Mouse (Mus musculus) adrenal gland, adult 18-20 months (tissue): ENCODE measurements around the gene Gm21833. TPM values are rescaled to one million over a fixed set of nuclear protein-coding genes. Genes with fewer than 3 reads are reported as not detected.
"Not testable (repeated sequence)": the region's sequence is repeated elsewhere in the genome, so short reads cannot be mapped to it uniquely, and the experiment has no call there.

Experiments
- DNase-seq, 2 experiments: peaks; one replicate each; pipeline ENCODE4 v3.0.0; 2021 to 2022; ENCODE audit warnings: low spot score in 2 of 2
- long read RNA-seq, 2 experiments: library from polyadenylated mRNA; stranded (forward); transcript quantifications; one replicate each; pipeline ENCODE4 v2.0.0; 2021
- total RNA-seq, 2 experiments: library from RNA; stranded (reverse); gene quantifications; 1 replicate in 1 of 2; 2 replicates in 1 of 2; pipeline ENCODE4 v1.2.3; 2021

Gene Gm21833
- total RNA-seq, result not detected
- long read RNA-seq, experiment 1, result 0 reads
- long read RNA-seq, experiment 2, result 0 reads

DNA sequence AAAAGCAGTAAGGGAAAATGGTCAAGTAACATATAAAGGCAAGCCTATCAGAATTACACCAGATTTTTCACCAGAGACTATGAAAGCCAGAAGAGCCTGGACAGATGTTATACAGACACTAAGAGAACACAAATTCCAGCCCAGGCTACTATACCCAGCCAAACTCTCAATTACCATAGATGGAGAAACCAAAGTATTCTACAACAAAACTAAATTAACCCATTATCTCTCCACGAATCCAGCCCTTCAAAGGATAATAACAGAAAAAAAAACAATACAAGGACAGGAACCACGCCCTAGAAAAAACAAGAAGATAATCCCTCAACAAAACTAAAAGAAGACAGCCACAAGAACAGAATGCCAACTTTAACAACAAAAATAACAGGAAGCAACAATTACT, at the start of gene Gm21833:
TSS of gene Gm21833 (plus strand) at position 301 of the 400 bp plus-strand sequence.
- DNase-seq, result not testable (repeated sequence)

DNA sequence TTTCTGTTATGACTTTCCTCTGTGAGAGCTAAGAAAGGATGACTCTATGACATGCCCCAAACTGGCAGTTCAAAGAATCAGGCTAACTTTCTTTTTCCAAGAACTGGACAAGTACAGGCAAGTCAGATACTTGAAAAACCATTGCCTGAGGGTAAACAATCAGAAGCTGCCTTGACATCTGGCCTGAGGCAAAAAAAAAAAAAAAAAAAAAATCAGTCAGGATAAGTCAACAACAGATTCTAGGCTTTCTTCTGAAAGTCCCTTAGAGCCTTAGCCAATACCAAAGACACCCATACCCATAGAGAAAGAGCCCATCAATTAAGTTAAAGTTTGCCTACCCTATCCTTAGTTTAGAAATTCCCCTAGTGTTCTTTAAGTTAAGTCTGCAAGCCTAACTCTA, 38.7 kb upstream of the Gm21833 start:
- no peak for DNase-seq

GRCm38 (mm10) chr16:82796489-82796888, 31.7 kb upstream of the Gm21833 start:
- no peak for DNase-seq

- DNase-seq, result no peak
These were observed 12.9 kb upstream of the Gm21833 start for GRCm38 (mm10) chr16:82815255-82815654.

GRCm38 (mm10) chr16:82816615-82817014, 11.6 kb upstream of the Gm21833 start:
- DNase-seq, result no peak

DNA sequence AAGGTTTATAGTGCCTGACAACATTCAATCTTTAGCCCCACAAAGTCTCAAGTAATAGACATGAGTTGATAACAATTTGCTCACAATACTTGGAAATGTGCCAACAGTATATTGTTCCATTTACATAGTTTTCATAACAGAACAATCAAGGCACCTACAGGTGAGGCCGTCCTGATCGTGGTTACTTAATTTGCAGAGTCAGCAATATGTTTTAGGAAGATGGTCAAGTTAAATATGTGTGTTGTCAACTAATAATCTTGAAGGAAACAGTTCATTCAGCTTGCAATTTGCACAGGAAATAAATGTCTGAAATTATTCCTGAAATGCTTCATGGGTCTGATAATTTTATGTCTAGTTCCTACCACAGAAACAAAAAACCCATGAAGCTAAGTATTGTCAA, 27.6 kb downstream of the Gm21833 start:
- no peak for DNase-seq

GRCm38 (mm10) chr16:82864590-82864989, 36.4 kb downstream of the Gm21833 start:
- DNase-seq, result no peak
